ENCODE assay signal across 12 mouse cellular contexts in genomic region chr10:14208206-14208605, GRCm38 (mm10).
DNase-seq lines count a peak whose midpoint lies in the region.
"Had no signal": no experiment of that assay in that cellular context is flagged by ENCODE, and none has a peak within 500 bp of the region (broad histone marks: within the 10 kb centered on the region; RNA-seq: fewer than 3 reads in every experiment).

No protein-coding gene starts in this region.

- peak; percentile 72 for DNase-seq in heart, adult 11 months
- no peak for DNase-seq in heart, adult 8-10 months (ENCODE audit: low spot score)
- peak; percentile 32 for DNase-seq in right cerebral cortex, postnatal 14 days
- no peak for DNase-seq in right cerebral cortex, postnatal 4 days
- peak; percentile 31 for DNase-seq in NIH3T3 (ENCODE audit: low read depth)
- DNase-seq in naive thymus-derived CD4-positive, alpha-beta T cell, adult 2 months (ENCODE audit: low read depth): peak; percentile 59
- no peak for DNase-seq in adrenal gland, postnatal 4 days (ENCODE audit: low spot score in 2 of 2)
- no peak for DNase-seq in layer of hippocampus, postnatal 10 days (ENCODE audit: low spot score in 2 of 2)
- DNase-seq: cerebellum, adult 9-10 months; gastrocnemius, postnatal 14 days; kidney, postnatal 25 days; liver had no signal

Comparison
In these comparisons a context has a peak if more than half of its experiments do, and no peak if none do; other contexts are left out.
1. DNase-seq: peak in heart, adult 11 months (single experiment), right cerebral cortex, postnatal 14 days (single experiment), NIH3T3 (single experiment) and naive thymus-derived CD4-positive, alpha-beta T cell, adult 2 months (single experiment); none in heart, adult 8-10 months (single experiment), right cerebral cortex, postnatal 4 days (single experiment), adrenal gland, postnatal 4 days (0 of 2) and layer of hippocampus, postnatal 10 days (0 of 2).